Mouse (Mus musculus) lung, postnatal 10 days (tissue): ENCODE measurements at regions not wholly inside any gene's neighbourhood (a gene's known extent, or its start where the extent isn't known, plus 50 kb on each side); places are given as distances from the start of the nearest gene placed in this dataset.

ENCODE experiments used
- DNase-seq: peaks from one replicate; pipeline ENCODE4 v3.0.0; 2021

GRCm38 (mm10) chr7:138626061-138626460 is 219.8 kb upstream of the Ppp2r2d start:
- DNase-seq: no peak

- DNase-seq: no peak
Observed at GRCm38 (mm10) chr7:138620896-138621655, 223.5 kb upstream of the Tcerg1l start.

- DNase-seq: no peak
Observed at GRCm38 (mm10) chr7:138620080-138620684, 222.7 kb upstream of the Tcerg1l start.

DNA sequence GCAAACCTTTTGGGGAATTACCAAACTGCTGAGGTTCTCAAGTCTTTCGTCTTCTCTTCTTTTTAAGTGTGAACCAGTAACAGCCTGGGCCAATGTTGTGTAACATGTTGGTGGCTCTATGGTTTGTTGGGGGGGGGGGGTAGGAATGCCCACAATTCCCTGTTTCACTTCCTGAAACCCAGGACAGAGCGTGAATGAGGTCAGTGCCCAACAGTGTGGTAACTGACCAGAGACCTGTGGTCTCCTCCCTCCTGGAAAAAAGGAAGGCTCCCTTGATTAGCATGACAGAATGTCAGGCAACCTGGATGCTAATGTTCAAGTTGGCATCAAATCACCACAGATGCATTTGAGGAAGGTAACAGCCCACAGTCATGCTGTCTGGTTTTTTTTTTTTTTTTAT is 218.9 kb upstream of the Tcerg1l start:
- no peak for DNase-seq

DNA sequence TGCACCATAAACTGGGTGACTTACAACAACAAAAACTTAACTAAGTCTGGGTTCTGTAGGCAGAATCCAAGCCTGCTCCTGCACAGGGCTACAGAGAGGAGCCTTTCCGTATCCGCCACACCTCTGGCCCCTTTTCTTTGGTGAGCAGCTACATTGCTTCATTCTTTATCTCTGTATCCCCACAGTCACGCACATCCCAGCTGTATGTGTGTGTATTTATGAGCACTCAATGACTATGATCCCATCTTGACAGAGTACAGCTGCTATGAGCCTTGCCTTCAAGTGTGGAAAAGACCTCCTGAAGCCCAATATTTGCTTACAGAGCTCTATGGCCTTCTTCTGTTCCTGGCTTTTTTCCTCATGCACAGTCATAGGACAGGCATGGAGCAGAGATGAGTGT is 212.1 kb upstream of the Tcerg1l start:
- no peak for DNase-seq

DNA sequence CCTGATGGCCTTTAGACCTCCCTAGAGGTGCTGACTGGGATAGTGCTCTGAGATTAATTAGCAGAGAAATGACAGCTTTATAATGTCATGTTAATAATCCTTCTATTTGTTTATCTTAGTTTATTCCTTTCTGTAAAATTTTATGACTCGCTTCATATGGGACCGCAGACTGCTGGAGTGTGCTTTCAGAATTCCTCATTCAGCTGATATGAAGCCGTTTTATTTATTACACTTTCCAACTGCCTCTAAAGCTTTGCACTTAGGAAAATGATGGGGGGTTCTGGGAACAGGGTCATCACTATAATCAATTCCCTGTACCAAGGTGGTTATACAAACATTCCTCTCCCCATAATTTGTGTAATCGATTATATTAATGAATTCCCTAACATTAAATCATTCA is 211.6 kb upstream of the Tcerg1l start:
- DNase-seq: no peak

DNA sequence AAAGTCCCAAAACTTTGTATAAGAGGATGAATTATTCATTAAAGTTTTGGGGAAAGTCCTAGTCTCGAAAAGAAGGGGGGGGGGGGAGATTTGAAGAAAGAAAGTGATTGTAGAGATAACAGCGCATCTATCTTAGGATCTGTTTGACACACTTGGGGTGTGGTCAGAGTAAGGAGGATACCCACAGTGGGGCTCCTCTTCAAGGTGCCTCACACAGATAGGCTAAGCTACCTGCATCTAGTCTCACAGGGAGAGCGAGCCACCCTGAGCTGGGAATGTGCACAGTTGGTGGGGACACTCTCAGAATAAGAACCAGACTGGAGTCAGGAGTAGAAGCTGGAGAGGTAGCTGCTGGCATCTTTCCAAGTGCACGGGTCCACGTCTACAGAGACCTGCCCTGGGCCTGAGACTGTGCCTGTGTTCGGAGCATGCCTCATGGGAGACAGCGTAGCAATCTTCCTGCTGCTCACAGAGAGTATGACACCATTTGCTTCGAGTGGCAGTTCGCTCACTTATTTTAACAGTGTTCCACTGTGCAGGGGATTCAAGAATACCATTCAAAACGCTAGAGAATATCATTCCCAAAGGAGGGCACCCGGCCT is 208.9 kb upstream of the Tcerg1l start:
- DNase-seq: no peak

GRCm38 (mm10) chr7:138605923-138606322 is 208.4 kb upstream of the Tcerg1l start:
- no peak for DNase-seq

GRCm38 (mm10) chr7:138601749-138602148 is 204.2 kb upstream of the Tcerg1l start:
- DNase-seq: no peak

DNA sequence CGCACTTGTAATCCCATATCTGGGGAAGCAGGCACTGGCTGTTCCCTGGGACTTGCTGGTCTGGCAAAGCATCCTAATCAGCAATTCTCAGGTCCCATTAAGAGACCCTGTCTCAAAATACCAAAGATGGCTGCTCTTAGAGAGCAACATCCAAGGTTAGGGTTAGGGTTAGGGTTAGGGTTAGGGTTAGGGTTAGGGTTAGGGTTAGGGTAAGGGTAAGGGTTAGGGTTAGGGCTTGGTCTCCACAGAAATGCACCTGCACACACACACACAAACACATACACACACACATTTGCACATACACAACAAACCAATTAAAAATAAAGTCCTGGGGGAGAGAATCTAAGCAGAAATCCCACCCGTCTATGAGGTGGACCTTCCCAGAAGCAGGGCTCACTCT is 195.8 kb upstream of the Tcerg1l start:
- DNase-seq: no peak

DNA sequence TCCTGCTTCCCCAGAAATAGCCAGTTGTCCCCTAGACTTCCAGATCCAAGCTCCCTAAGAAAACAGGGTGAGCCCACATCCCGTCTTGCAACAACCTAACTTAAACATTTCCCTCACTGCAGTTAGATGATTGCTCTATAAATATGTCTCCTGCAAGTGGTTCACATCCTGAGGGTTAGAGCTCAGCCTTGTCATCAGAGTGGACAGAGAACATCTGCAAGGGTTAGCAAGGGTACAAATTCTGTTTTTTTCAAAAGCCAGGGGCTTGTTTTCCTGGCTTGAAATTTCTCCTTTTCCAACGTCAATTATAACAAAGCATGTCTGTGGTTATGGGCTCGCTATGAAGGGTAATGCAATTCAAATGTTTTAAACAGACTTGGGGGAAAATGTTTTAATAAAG is 169.8 kb upstream of the Tcerg1l start:
- DNase-seq: no peak

DNA sequence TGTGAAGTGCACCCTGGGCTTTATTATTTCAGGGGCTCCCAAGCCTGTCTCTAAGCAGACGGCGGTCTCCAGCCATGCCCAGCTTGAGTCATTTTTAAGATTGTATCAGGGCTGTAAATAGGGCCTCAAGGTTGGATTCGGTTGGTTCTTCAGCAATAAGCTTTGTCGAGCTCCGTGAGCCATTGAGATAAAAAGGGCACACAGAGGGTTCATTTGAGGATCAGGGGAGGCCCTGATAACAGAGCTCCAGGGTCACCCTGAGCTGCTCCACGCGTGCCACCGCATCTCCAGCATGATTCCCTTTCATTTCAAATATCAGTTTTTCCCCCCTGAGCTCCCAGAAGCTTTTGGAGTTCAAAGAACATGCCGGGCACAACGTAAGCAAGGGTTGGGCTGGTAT is 154.1 kb upstream of the Tcerg1l start:
- no peak for DNase-seq

GRCm38 (mm10) chr7:138547881-138548280 is 150.4 kb upstream of the Tcerg1l start:
- DNase-seq: no peak

- DNase-seq: no peak
Observed at GRCm38 (mm10) chr7:138538048-138538831, 140.7 kb upstream of the Tcerg1l start.

GRCm38 (mm10) chr7:138526143-138526542 is 128.6 kb upstream of the Tcerg1l start:
- no peak for DNase-seq

GRCm38 (mm10) chr7:138524936-138525335 is 127.4 kb upstream of the Tcerg1l start:
- no peak for DNase-seq

- no peak for DNase-seq
Observed at GRCm38 (mm10) chr7:138514171-138514570, 116.6 kb upstream of the Tcerg1l start.

DNA sequence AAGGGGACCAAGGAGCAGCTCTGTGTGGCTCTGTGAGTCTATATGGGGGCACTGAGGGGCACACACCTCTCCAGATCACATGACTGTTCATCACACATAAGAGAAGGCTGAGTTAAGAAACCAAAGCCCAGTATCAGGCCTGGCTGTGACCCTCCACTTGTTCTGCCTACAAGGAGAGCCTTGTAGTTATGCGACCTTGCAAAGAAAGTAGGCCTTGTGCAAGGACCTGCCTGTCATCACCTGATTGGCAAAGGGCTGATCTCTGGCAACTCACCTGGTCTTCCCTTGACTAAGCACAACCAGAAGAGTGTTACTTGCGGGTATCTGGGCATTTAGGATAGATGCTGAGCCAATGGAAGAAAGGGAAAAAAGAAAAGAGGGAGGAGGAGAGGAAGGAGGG is 107.7 kb upstream of the Tcerg1l start:
- no peak for DNase-seq

DNA sequence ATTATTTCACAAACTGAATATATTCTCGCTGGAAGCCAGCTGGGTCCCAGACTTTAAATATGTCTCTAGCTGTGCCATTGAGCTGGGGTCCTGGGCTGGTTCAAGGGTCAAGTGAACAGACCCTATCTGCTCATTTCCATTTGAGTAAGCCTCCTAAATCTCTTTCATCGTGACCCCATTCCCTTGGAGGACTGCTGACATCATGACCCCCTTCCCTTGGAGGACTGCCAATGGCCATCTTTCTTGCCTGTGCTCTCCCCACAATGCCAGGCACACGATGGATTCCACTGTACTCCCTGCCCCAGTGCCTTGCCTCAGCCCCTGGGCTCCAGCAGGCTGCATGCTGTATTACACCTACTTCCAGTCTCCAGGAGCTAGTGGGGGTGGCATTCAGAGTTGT is 106.5 kb upstream of the Tcerg1l start:
- no peak for DNase-seq

GRCm38 (mm10) chr7:138503016-138503415 is 105.5 kb upstream of the Tcerg1l start:
- DNase-seq: no peak

GRCm38 (mm10) chr7:138501347-138502014 is 104.0 kb upstream of the Tcerg1l start:
- DNase-seq: no peak

DNA sequence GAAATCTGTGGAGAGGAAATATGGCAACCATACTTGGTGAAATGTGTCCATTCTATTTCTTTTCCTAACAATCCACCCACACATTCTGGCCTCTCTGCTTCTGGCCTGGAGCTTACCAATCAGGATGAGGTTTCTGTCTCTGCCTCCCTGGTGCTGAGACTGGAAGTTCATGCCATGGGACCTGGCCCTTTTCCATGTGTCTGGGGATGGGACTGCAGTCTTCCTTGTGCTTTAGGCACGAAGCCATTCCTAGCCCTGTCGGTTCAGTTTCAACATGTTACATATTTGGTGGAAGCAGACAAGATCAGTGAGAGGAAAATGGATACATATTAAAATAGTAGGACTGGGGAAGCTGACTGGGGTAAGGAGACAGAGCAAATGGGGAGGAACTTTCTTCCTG is 100.2 kb upstream of the Tcerg1l start:
- DNase-seq: no peak

GRCm38 (mm10) chr7:138497202-138497601 is 99.7 kb upstream of the Tcerg1l start:
- peak; percentile 8 for DNase-seq
